Mouse (Mus musculus) T-cell, adult 2 months (primary cell): ENCODE data around the gene Btbd19.
A peak's percentile ranks its signal among the peaks of the same experiment; 100 is the strongest.

Experiments
- DNase-seq: peaks from one replicate; pipeline ENCODE4 v3.0.0; 2022; ENCODE audit warnings: low spot score

Btbd19 gene

DNA sequence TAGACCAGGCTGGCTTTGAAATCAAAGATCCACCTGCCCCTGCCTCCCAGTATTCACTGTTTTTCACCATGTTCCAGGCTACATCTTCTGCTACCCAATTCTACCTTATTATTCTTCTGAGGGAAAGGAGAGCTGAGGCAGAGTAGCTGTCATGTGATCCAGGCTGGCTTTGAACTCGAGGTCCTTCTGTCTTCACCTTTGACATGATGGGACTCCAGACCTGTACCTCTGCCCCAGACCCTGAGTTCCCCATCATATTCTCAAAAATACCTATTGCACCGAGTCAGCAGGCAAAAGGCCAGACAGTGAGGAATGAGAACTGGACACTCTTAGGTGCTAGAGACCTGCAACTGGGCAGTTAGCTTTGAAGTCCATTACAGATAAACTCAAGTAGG, 9.1 kb upstream of the Btbd19 start:
- DNase-seq = no peak

GRCm38 (mm10) chr4:117133817-117134600, 8.5 kb upstream of the Btbd19 start, which contains the start of gene Plk3:
Plk3 (minus strand) TSS chr4:117133963.
- peak; percentile 98 for DNase-seq

GRCm38 (mm10) chr4:117133366-117133796, 7.9 kb upstream of the Btbd19 start:
- DNase-seq = no peak

GRCm38 (mm10) chr4:117132794-117133143, 7.2 kb upstream of the Btbd19 start:
- DNase-seq = no peak

GRCm38 (mm10) chr4:117131890-117132793, 6.6 kb upstream of the Btbd19 start:
- no peak for DNase-seq

GRCm38 (mm10) chr4:117131198-117131597, 5.7 kb upstream of the Btbd19 start:
- DNase-seq = no peak

DNA sequence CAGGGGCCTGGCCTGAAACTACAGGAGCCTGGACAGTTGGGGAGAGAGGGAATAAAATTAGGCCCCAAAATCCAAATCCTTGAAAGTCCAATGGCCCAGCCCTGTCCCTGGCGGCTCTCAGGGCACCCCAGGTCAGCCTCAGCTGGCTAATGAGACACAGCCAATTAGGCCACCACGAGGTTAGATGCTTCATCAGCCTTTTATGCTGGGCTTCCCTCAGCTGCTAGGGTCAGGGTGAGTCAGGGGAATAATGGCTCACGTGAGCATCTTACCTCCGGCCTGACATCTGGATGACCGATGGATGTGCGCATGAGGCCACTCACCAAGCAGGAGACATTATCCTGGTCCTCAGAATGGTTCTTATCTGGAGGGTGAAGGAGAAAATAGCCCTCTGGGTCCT, 5.3 kb upstream of the Btbd19 start:
- no peak for DNase-seq

GRCm38 (mm10) chr4:117127991-117128686, 2.6 kb upstream of the Btbd19 start:
- no peak for DNase-seq

DNA sequence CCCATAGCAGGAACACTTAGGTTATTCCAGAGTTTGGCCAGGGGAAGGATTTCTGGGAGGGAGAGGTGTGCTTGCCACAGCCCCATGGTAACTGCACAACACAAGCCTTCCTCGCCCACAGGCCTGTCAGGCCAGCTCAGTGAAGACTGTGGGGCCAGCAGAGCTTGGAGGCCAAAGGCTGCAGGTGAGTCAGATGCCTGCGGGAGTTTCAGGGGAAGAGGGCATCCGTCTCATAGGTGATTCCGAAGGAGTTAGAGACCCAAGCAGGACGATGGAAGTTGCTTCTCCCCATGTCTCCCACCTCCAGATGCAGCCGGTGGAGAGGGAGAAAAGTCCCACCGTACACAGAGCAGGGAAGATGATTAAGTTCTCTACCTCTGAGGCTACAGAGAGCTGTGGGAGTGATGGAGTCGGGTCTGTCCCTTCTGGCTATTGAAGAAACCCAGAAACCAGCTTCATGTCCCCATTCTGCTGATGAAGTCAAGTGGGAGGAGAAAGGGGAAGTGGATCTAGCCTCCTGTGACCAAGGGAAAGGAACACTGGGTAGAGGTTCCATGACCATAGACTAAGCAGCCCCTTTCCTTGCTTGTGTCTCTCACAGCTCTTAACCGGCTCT, 1.3 kb upstream of the Btbd19 start, which contains the start of gene Tctex1d4:
Gene Tctex1d4 (plus strand): TSS at position 120 of the 616 bp plus-strand sequence.
- DNase-seq = no peak

GRCm38 (mm10) chr4:117125910-117126674, 567 bp upstream of the Btbd19 start:
- DNase-seq = peak; percentile 78

DNA sequence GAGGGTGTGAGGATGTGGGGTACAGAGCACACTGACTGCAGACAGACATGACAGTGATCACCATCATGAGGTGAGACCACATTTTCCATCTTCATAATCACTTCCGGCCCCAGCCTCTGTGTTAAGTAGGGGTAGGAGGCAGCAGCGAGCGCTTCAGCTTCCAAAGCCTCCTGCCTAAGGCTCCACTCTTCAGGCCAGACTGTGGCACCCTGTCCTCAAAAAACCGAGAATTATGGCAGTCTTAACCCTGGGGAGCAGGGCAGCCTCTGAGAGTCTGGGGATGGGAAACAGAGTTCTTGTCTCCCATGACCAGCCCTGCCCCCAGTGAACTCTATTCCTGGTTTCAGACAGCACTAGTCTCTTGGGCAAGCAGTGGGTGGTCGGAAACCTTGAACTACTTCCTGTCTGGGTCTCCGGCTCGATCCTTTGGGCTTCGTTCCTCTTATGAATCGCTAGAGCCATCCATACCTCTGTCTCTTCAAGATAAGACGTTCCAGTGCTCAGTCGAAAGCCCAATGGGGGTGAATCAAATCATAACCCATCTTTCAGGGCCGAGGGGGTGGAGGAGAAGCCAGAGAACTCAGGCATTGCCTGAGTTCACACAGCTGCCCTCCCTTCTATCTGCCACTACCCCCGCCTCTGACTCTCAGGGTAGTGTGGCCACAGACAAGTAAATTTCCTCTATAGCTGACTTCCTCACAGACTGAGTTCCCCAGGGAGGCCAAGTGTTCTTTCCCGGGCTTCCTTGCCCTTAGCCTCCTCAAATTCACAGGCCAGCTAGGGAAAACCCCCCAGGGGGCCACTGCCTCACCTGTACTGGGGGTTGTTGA, 792 bp downstream of the Btbd19 start:
- peak; percentile 89 for DNase-seq

- no peak for DNase-seq
Observed at GRCm38 (mm10) chr4:117124218-117124517, 1.4 kb downstream of the Btbd19 start.

GRCm38 (mm10) chr4:117123546-117124217, 1.8 kb downstream of the Btbd19 start:
- no peak for DNase-seq

DNA sequence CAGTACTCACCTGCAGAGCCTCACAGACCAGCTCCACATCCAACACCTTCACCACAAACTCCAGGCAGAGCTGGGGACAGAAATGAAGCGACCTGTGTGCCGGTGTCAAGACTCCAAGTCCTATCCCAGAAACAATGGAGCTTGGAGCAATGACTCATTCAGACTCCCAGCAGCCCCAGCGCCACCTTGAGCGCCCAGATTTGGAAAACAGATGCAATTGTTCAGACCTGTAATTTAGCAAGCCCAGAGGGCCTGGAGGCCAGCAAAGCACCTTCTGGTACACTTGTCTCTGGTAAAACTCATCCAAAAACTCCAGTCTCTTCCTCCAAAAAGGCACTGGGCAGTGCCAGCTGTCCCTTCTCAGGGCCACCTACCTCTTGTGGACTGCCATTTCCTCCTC, 3.3 kb downstream of the Btbd19 start:
- DNase-seq = no peak

GRCm38 (mm10) chr4:117120445-117121414, 4.8 kb downstream of the Btbd19 start:
- peak; percentile 88 for DNase-seq

GRCm38 (mm10) chr4:117120052-117120444, 5.5 kb downstream of the Btbd19 start:
- DNase-seq = no peak

DNA sequence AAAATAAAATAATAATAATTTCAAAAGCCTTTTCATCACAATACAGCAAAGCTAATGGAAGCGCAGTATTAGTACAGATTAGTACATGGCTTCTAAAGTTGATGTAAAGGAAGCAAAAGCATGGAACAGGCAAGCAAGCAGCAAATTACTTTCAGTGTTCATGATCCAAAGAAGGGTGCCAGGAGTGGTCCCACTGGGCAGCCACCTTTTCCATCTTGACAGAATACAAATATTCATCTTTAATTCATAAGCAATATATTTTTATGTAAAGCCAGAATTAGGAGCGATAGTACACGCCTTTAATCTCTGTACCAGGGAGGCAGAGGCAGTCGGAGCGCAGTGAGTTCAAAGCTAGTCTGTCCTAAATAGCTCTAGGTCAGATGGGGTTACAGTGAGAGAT, 5.9 kb downstream of the Btbd19 start:
- DNase-seq = no peak

- no peak for DNase-seq
Observed at GRCm38 (mm10) chr4:117117931-117118330, 7.6 kb downstream of the Btbd19 start.

DNA sequence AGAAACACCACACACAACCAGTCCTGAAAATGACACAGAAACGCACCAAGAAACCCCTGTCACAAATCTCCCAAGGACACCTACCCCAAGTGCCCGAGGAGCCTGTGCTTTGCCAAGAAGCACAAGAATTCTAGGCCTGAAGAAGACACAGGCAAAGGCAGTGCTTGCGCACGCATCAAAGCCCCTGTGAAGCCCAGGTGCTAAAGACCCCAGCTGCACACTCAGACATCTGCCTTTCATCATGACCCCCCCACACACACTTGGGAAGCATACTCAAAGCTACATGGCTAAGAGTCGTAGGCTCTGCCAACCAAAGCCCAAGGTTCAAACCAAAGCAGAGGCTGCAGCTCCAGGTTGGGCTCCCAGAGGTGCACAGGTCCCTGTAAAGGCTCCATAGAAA, 9.9 kb downstream of the Btbd19 start:
- DNase-seq = no peak
